Mouse (Mus musculus) heart, postnatal 25 days (tissue): Measurements from ENCODE around the gene Guca2b. TPM values are rescaled to one million over a fixed set of nuclear protein-coding genes. Genes with fewer than 3 reads are reported as not detected.

Experiments used
- DNase-seq: peaks from one replicate; pipeline ENCODE4 v3.0.0; 2022; ENCODE audit warnings: low spot score
- intact Hi-C: fragments of 180-260 bp; cut with DNase I; formaldehyde crosslinking; loops from one replicate; pipeline ENCODE4 v1.15.1; 2025
- total RNA-seq, 2 experiments: library from RNA; stranded (reverse); gene quantifications; 2 replicates each; pipeline ENCODE4 v1.2.3; 2021

Gene Guca2b
- total RNA-seq, 2 experiments from 2014 or later: not detected

DNA sequence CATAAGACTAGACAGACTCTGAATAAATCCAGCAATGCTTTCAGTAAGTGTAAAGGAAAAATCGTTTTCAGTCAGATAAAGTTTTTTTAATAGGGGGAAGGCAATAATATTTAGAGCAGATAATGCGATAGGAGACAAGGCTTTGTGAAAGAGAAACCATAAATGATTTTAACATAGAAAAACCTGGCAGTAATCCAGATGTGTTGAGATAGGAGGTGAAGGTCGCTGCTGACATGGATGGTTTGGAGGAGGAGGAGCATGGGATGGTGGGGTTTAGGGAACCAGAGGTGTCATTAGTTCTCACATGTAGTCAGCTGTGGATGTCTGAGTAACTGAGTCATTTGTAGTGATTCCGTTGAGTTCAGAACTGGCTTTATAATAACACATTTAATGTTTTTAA lies 44.0 kb downstream of the Guca2b start:
- intact Hi-C loops: no loop called here
- no peak for DNase-seq

DNA sequence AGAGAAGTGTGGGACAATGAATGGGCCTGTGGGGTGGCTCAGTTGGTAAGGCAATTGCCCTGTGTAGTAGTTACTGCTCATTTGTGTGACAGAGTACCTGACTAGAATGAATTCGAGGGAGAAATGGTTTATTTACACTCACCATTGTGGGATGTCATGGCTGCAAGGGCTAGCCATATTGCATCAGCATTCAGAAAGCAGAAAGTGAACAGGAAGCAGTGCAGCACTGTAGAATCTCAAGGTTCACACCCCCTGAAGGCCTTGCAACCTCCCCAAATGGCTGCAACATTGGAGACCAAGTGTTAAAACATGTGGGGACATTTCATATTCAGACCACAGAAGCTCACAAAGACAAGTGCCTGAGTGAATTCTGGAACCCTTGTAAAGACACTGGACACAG lies 44.7 kb downstream of the Guca2b start:
- intact Hi-C loops: no loop called here
- DNase-seq: no peak

GRCm38 (mm10) chr4:119609488-119609887 lies 49.3 kb downstream of the Guca2b start:
- no peak for DNase-seq
- intact Hi-C loops: no loop called here

Other genes with a start within 250 kb of the Guca2b start
- under 1 TPM in 1 of 2 experiments, not detected in 1; 0.34 TPM for gene Ccdc30, start 243.4 kb downstream of the Guca2b start, total RNA-seq
- gene Ppcs, start 236.5 kb downstream of the Guca2b start, total RNA-seq: 1 to 10 TPM; 8.9 TPM
- not detected for gene Zmynd12, start 236.1 kb downstream of the Guca2b start, total RNA-seq
- gene Rimkla, start 166.3 kb downstream of the Guca2b start, total RNA-seq: under 1 TPM; 0.31 to 0.67 TPM
- 10 to 100 TPM; 30.6 to 34.9 TPM for gene Foxj3, start 122.0 kb downstream of the Guca2b start, total RNA-seq
- gene Frg2f1, start 119.4 kb downstream of the Guca2b start, total RNA-seq: 1 to 10 TPM; 5.4 to 5.5 TPM
- gene Guca2a, start 21.2 kb downstream of the Guca2b start, total RNA-seq: not detected
- 1 to 10 TPM; 5.1 to 5.2 TPM for gene Hivep3, start 74.8 kb upstream of the Guca2b start, total RNA-seq